Mouse (Mus musculus): ENCODE results near the gene Tmem229a.

DNA sequence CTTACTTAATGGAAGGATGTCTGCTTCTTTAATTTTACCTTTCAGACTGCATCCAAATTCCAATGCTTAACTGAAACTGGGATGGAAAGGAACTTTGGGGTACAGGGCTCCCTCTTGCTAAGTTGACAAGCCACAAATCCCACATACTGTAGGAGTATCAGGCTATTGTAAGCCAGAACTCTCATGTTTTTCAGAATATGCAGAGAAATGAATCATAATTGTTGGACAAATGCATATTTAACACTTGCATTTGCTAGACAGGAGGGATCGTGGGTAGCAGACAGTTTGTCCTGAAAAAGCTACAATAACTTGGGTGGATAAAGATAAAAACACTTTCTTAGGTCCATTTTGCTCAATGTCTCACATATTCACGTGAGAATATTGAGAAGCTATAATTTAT is 37.7 kb upstream of the Tmem229a start:
- TF ChIP-seq CTCF (IDR thresholded peaks at IDR 0.05; ENCODE audit: extremely low read depth, insufficient read length, insufficient replicate concordance, low read depth, low read length): no peak
- no peak for TF ChIP-seq POLR2A (IDR thresholded peaks at IDR 0.05; ENCODE audit: low read depth, low read length)

All from small intestine, adult 2 months (tissue).